Mouse (Mus musculus): ENCODE measurements around the gene Camta1. TPM values are rescaled to one million over a fixed set of nuclear protein-coding genes. Genes with fewer than 3 reads are reported as not detected.
"Not testable (repeated sequence)": the region's sequence is repeated elsewhere in the genome, so short reads cannot be mapped to it uniquely, and the experiment has no call there.

Gene Camta1
- polyA plus RNA-seq, 1 experiment from 2014 or later = 130 TPM

GRCm38 (mm10) chr4:150894718-150895501 lies 966.8 kb downstream of the Camta1 start:
- Histone ChIP-seq H3K4me2 (replicated peaks) (no peak overlapping the region), H3K27me3 (no peaks in the 10 kb centered on the region), H3K36me3 (peaks cover 33% of the 10 kb centered on the region), H3K9ac (replicated peaks) (no peak overlapping the region), H3K27ac (replicated peaks) (no peak overlapping the region), H3K4me1 (no peaks in the 10 kb centered on the region), H3K4me3 (no peak overlapping the region), H3K9me3 (no peaks in the 10 kb centered on the region)
- 79% methylated on average over 8 of the region's 8 CpGs for WGBS
- ATAC-seq (replicated peaks) = no peak

GRCm38 (mm10) chr4:150891308-150891707 lies 970.4 kb downstream of the Camta1 start:
- peaks cover 2% of the 10 kb centered on the region; the same call in 1 of the 2 replicates for H3K36me3 ChIP-seq
- H3K27me3 ChIP-seq = no peaks in the 10 kb centered on the region
- no peaks in the 10 kb centered on the region for H3K9me3 ChIP-seq
- 81% methylated on average over 5 of the region's 5 CpGs for WGBS
- no peak overlapping the region for H3K9ac ChIP-seq (replicated peaks)
- H3K4me2 ChIP-seq (replicated peaks) = no peak overlapping the region
- H3K4me3 ChIP-seq = no peak overlapping the region
- no peak for ATAC-seq (replicated peaks)
- H3K27ac ChIP-seq (replicated peaks) = no peak overlapping the region
- H3K4me1 ChIP-seq = no peaks in the 10 kb centered on the region

DNA sequence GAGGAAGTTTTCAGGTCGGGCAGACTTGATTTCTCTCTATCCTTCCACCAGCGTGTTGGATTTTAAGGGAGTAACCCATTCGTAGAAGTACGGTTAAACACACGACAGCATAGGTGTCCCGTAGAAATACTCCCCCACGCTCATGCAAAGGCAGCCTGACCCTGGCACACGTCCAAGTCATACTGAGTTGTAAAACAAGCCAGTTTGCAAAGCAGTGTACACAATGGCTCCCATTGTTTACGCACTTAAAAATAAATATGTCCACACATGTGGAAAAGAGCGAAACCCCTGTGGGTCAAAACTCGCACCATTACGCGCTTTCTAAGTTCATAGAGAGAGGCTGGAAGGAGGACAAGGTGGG lies 971.7 kb downstream of the Camta1 start:
- ATAC-seq (replicated peaks) = no peak
- Histone ChIP-seq H3K4me2 (replicated peaks) (no peak overlapping the region), H3K36me3 (no peaks in the 10 kb centered on the region), H3K4me1 (no peaks in the 10 kb centered on the region), H3K27ac (replicated peaks) (no peak overlapping the region), H3K4me3 (no peak overlapping the region), H3K9ac (replicated peaks) (no peak overlapping the region), H3K27me3 (no peaks in the 10 kb centered on the region), H3K9me3 (no peaks in the 10 kb centered on the region)
- WGBS = 54% methylated on average over 13 of the region's 13 CpGs

GRCm38 (mm10) chr4:150889273-150889954 lies 972.3 kb downstream of the Camta1 start:
- H3K9ac ChIP-seq (replicated peaks) = no peak overlapping the region
- H3K27me3 ChIP-seq = no peaks in the 10 kb centered on the region
- no peaks in the 10 kb centered on the region for H3K36me3 ChIP-seq
- H3K4me2 ChIP-seq (replicated peaks) = no peak overlapping the region
- H3K4me1 ChIP-seq = no peaks in the 10 kb centered on the region
- ATAC-seq (replicated peaks) = no peak
- H3K27ac ChIP-seq (replicated peaks) = no peak overlapping the region
- whole genome bisulfite sequencing = 50% methylated on average over 20 of the region's 20 CpGs
- no peaks in the 10 kb centered on the region for H3K9me3 ChIP-seq
- no peak overlapping the region for H3K4me3 ChIP-seq

DNA sequence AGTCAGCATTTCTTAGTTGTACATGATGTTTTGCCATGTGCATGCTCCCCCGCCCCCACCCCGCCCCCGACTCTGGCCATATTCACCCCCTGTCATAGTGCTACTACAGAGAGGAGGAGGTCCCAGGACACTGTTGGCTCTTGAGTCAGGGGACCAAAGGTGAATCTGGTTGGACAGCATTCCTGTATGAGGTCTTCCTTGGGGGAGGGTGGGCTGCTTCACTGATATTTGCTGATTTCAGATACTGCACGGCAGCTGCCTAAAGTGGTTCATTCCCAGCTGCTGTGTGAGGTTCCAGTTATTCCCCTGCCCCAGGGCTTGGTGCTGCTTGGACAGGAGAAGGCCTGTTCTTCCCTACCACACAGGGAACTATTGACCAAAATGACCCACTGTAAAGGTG lies 973.2 kb downstream of the Camta1 start:
- Histone ChIP-seq H3K9me3 (no peaks in the 10 kb centered on the region), H3K9ac (replicated peaks) (no peak overlapping the region), H3K27ac (replicated peaks) (no peak overlapping the region), H3K4me1 (no peaks in the 10 kb centered on the region), H3K36me3 (no peaks in the 10 kb centered on the region), H3K4me2 (replicated peaks) (no peak overlapping the region), H3K4me3 (no peak overlapping the region), H3K27me3 (no peaks in the 10 kb centered on the region)
- ATAC-seq (replicated peaks) = no peak
- WGBS = 87% methylated on average over 4 of the region's 4 CpGs

GRCm38 (mm10) chr4:150887903-150888302 lies 973.8 kb downstream of the Camta1 start:
- no peak overlapping the region for H3K27ac ChIP-seq (replicated peaks)
- H3K4me2 ChIP-seq (replicated peaks) = no peak overlapping the region
- WGBS = 82% methylated on average over 5 of the region's 5 CpGs
- no peak overlapping the region for H3K9ac ChIP-seq (replicated peaks)
- H3K4me3 ChIP-seq = no peak overlapping the region
- no peaks in the 10 kb centered on the region for H3K9me3 ChIP-seq
- H3K27me3 ChIP-seq = no peaks in the 10 kb centered on the region
- H3K4me1 ChIP-seq = no peaks in the 10 kb centered on the region
- H3K36me3 ChIP-seq = no peaks in the 10 kb centered on the region
- ATAC-seq (replicated peaks) = no peak

DNA sequence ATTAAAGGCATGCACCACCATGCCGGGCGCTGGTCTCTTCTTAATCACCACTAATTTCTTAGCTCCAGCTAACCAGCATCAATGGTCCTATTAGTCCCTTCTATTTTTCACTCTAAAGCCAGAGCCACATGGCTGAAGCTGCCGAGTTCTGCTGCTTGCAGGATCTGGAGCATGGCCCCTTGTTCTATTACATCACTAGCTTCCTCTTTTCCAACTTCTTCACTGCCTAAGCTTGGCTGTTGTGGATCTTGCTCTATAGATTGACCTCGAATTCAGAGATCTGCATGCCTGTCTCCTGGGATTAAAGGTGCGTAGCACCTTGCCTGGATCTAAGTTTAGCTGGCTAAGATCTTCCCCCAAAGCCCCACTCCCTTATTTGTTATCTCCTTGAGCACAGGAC lies 979.0 kb downstream of the Camta1 start:
- WGBS = 91% methylated on average over 5 of the region's 5 CpGs
- no peak overlapping the region for H3K4me3 ChIP-seq
- no peaks in the 10 kb centered on the region for H3K36me3 ChIP-seq
- no peak overlapping the region for H3K9ac ChIP-seq (replicated peaks)
- no peaks in the 10 kb centered on the region for H3K4me1 ChIP-seq
- no peak for ATAC-seq (replicated peaks)
- no peak overlapping the region for H3K27ac ChIP-seq (replicated peaks)
- peaks cover 11% of the 10 kb centered on the region for H3K9me3 ChIP-seq
- H3K27me3 ChIP-seq = no peaks in the 10 kb centered on the region
- no peak overlapping the region for H3K4me2 ChIP-seq (replicated peaks)

GRCm38 (mm10) chr4:150880364-150880763 lies 981.3 kb downstream of the Camta1 start:
- Histone ChIP-seq H3K9me3 (peaks cover 11% of the 10 kb centered on the region), H3K9ac (replicated peaks) (no peak overlapping the region), H3K4me3 (no peak overlapping the region), H3K4me2 (replicated peaks) (no peak overlapping the region), H3K27ac (replicated peaks) (no peak overlapping the region), H3K27me3 (no peaks in the 10 kb centered on the region), H3K4me1 (no peaks in the 10 kb centered on the region), H3K36me3 (no peaks in the 10 kb centered on the region)
- 91% methylated on average over 5 of the region's 5 CpGs for WGBS
- ATAC-seq (replicated peaks) = no peak

GRCm38 (mm10) chr4:150879631-150880030 lies 982.0 kb downstream of the Camta1 start:
- no peak overlapping the region for H3K9ac ChIP-seq (replicated peaks)
- no peak for ATAC-seq (replicated peaks)
- H3K4me3 ChIP-seq = no peak overlapping the region
- no peaks in the 10 kb centered on the region for H3K27me3 ChIP-seq
- H3K4me2 ChIP-seq (replicated peaks) = no peak overlapping the region
- no peak overlapping the region for H3K27ac ChIP-seq (replicated peaks)
- no peaks in the 10 kb centered on the region for H3K36me3 ChIP-seq
- H3K4me1 ChIP-seq = no peaks in the 10 kb centered on the region
- WGBS = 97% methylated on average over 22 of the region's 22 CpGs
- H3K9me3 ChIP-seq = peaks cover 11% of the 10 kb centered on the region

DNA sequence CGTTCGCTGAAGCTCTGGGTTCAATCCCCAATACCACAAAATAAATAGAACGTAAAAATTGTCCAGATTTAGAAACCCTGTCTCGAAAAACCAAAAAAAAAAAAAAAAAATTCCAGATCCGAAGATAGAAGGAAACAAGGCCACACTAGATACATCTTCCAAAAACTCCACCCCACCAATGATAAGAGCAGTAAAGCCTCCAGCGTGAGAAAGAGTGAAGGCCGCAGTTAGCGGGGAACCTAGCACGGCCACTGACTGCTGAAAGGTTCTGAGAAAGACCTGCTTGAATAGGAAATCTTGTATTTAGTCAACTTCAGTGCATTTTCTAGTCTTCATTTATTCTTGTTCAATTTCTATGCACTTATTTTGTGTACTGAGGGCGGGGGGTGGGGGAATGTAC lies 986.3 kb downstream of the Camta1 start:
- Histone ChIP-seq H3K36me3 (no peaks in the 10 kb centered on the region), H3K9me3 (peaks cover 11% of the 10 kb centered on the region), H3K27ac (replicated peaks) (no peak overlapping the region), H3K4me3 (no peak overlapping the region), H3K4me2 (replicated peaks) (no peak overlapping the region), H3K9ac (replicated peaks) (no peak overlapping the region), H3K27me3 (no peaks in the 10 kb centered on the region), H3K4me1 (peaks cover 16% of the 10 kb centered on the region)
- ATAC-seq (replicated peaks) = no peak
- 90% methylated on average over 10 of the region's 10 CpGs for WGBS

GRCm38 (mm10) chr4:150874416-150874815 lies 987.3 kb downstream of the Camta1 start:
- not testable (repeated sequence) for H3K27me3 ChIP-seq; H3K4me2 ChIP-seq (replicated peaks); H3K4me3 ChIP-seq; H3K9ac ChIP-seq (replicated peaks); H3K27ac ChIP-seq (replicated peaks); ATAC-seq (replicated peaks); H3K36me3 ChIP-seq; H3K9me3 ChIP-seq
- peaks cover 16% of the 10 kb centered on the region for H3K4me1 ChIP-seq
- 79% methylated on average over 4 of the region's 4 CpGs for WGBS

DNA sequence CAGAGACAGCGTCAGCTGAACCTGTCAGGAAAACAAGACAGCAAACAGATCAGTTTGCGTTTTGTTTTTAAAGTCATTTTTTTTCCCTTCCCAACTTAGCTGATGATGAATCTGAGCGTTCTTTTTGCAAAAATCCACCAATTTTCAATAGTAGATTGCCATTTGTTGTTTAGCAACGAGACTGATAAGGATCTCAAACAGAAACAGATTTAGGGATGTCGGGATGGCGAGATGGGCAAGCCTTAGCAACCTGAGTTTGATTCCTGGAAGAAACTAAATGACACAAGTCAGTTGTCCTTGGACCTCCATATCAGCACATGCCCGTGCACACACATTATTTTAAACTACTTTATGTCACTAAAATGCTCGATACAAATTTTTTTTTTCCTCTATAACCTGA lies 989.0 kb downstream of the Camta1 start:
- no peak overlapping the region for H3K4me2 ChIP-seq (replicated peaks)
- ATAC-seq (replicated peaks) = no peak
- no peaks in the 10 kb centered on the region for H3K9me3 ChIP-seq
- peaks cover 4% of the 10 kb centered on the region for H3K36me3 ChIP-seq
- H3K27ac ChIP-seq (replicated peaks) = no peak overlapping the region; the same call in 1 of the 2 replicates
- no peak overlapping the region for H3K9ac ChIP-seq (replicated peaks)
- WGBS = 89% methylated on average over 8 of the region's 8 CpGs
- H3K4me1 ChIP-seq = peaks cover 16% of the 10 kb centered on the region
- no peak overlapping the region for H3K4me3 ChIP-seq
- H3K27me3 ChIP-seq = no peaks in the 10 kb centered on the region
